Comparison of ENCODE assay signal across 8 mouse cellular contexts in genomic region chr12:51971070-51971664, GRCm38 (mm10). TPM values are rescaled to one million over a fixed set of nuclear protein-coding genes. Genes with fewer than 3 reads are reported as not detected.
DNase-seq lines count a peak whose midpoint lies in the region; ATAC-seq and TF ChIP-seq lines count a peak whose summit lies in the region.

Gene Heatr5a, minus strand, starts transcription at chr12:51971321.

- no peak for TF ChIP-seq CTCF in bone marrow, adult 2 months (IDR thresholded peaks at IDR 0.05; ENCODE audit: control insufficient read depth, insufficient read depth, low read length)

- no peaks in the 10 kb centered on the region for H3K27me3 ChIP-seq in embryonic facial prominence, embryonic 15.5 days
- no peaks in the 10 kb centered on the region for H3K27me3 ChIP-seq in kidney, embryonic 15.5 days

- peak; percentile 84; the same call in 1 of the 2 replicates for TF ChIP-seq POLR2A in bone marrow, adult 2 months (IDR thresholded peaks at IDR 0.05; ENCODE audit: borderline replicate concordance, control insufficient read depth, low read depth, low read length)

- peak within 1 kb of the TSS; percentile 92 for H3K4me3 ChIP-seq in bone marrow, adult 2 months (replicated peaks; ENCODE audit: control insufficient read depth, low read depth, low read length)
- H3K4me3 ChIP-seq in embryonic facial prominence, embryonic 15.5 days (replicated peaks) = peak within 1 kb of the TSS; percentile 98
- H3K4me3 ChIP-seq in kidney, embryonic 15.5 days (replicated peaks) = peak within 1 kb of the TSS; percentile 81

- DNase-seq in 416B (ENCODE audit: low read depth) = peak; percentile 91
- DNase-seq in heart, adult 9 months (ENCODE audit: low spot score in 2 of 2) = peak; percentile 90 to 92
- DNase-seq in liver = peak; percentile 94
- peak; percentile 90 to 95 for DNase-seq in spleen, postnatal 4 days (ENCODE audit: low spot score in 2 of 2)

- H3K9ac ChIP-seq in embryonic facial prominence, embryonic 15.5 days = peak within 1 kb of the TSS; percentile 88
- peak within 1 kb of the TSS; percentile 77 for H3K9ac ChIP-seq in kidney, embryonic 15.5 days

- no peaks in the 10 kb centered on the region for H3K9me3 ChIP-seq in embryonic facial prominence, embryonic 15.5 days (replicated peaks)
- no peaks in the 10 kb centered on the region for H3K9me3 ChIP-seq in kidney, embryonic 15.5 days (replicated peaks)

- ATAC-seq in embryonic facial prominence, embryonic 15.5 days (ENCODE audit: insufficient number of reproducible peaks, low FRiP score, low TSS enrichment, low read depth) = peak; percentile 98
- peak; percentile 98 for ATAC-seq in kidney, embryonic 15.5 days (replicated peaks; ENCODE audit: low FRiP score)
- peak; percentile 94 for ATAC-seq in monocyte, adult 5-6 weeks (replicated peaks; ENCODE audit: insufficient number of reproducible peaks, low FRiP score, low TSS enrichment, poor library complexity, severe bottlenecking)

- H3K4me1 ChIP-seq in bone marrow, adult 2 months (ENCODE audit: control insufficient read depth, insufficient read depth, low read length) = no peaks in the 10 kb centered on the region; the same call in 1 of the 2 replicates
- peaks cover 12% of the 10 kb centered on the region; the same call in 1 of the 2 replicates for H3K4me1 ChIP-seq in embryonic facial prominence, embryonic 15.5 days
- peaks cover 8% of the 10 kb centered on the region for H3K4me1 ChIP-seq in kidney, embryonic 15.5 days

- 0% methylated on average over 53 of the region's 53 CpGs for WGBS in bone marrow, adult 2 months
- under 1% methylated on average over 49 of the region's 53 CpGs for WGBS in embryonic facial prominence, embryonic 15.5 days
- 2% methylated on average over 53 of the region's 53 CpGs for WGBS in kidney, embryonic 15.5 days

- peak within 1 kb of the TSS; percentile 52 for H3K4me2 ChIP-seq in embryonic facial prominence, embryonic 15.5 days (replicated peaks)
- peak within 1 kb of the TSS; percentile 53 for H3K4me2 ChIP-seq in kidney, embryonic 15.5 days

- H3K27ac ChIP-seq in bone marrow, adult 2 months (ENCODE audit: control insufficient read depth, insufficient read depth, low read depth, low read length, poor library complexity) = peak within 1 kb of the TSS; percentile 94
- peak within 1 kb of the TSS; percentile 92 for H3K27ac ChIP-seq in embryonic facial prominence, embryonic 15.5 days (replicated peaks)
- H3K27ac ChIP-seq in kidney, embryonic 15.5 days = peak within 1 kb of the TSS; percentile 91

- H3K36me3 ChIP-seq in embryonic facial prominence, embryonic 15.5 days = no peaks in the 10 kb centered on the region
- H3K36me3 ChIP-seq in kidney, embryonic 15.5 days = no peaks in the 10 kb centered on the region

RNA-seq across cellular contexts. Expression of gene Heatr5a, which starts in this region (rescaled TPM):
- polyA plus RNA-seq in bone marrow, adult 2 months (2011; ENCODE audit: insufficient read depth, insufficient read length, low replicate concordance, missing spikeins) = 13.4 and 20.5 TPM in 2 replicates
- 11.2 and 12.7 TPM in 2 replicates for polyA plus RNA-seq in embryonic facial prominence, embryonic 15.5 days (2015; fragmentation: Nextera tagmentation; extraction: Ambion mirVana)
- 9.6 and 11.0 TPM in 2 replicates for polyA plus RNA-seq in kidney, embryonic 15.5 days (2015; fragmentation: Nextera tagmentation; extraction: Ambion mirVana)
- total RNA-seq in monocyte, adult 5-6 weeks (2017) = 26.5 to 35.9 TPM (median 28.2 TPM) in 3 replicates

Comparison
In these comparisons a context has a peak if more than half of its experiments do, and no peak if none do; other contexts are left out.
1. Peak in every context shown above with its lines: DNase-seq, ATAC-seq, H3K4me3 ChIP-seq and H3K27ac ChIP-seq.